In genomic region chr9:46713415-46713814, GRCm38 (mm10) we compare ENCODE assay signal across 18 mouse cellular contexts.
"Had no signal": no experiment of that assay in that cellular context is flagged by ENCODE, and none has a peak within 500 bp of the region (broad histone marks: within the 10 kb centered on the region; RNA-seq: fewer than 3 reads in every experiment).

No protein-coding gene starts in this region.

- DNase-seq: lung, adult 18-20 months; lung, embryonic 14.5 days; lung, postnatal 10 days; lung, postnatal 4 days; midbrain, embryonic 14.5 days; retina, postnatal 1 day; right cerebral cortex, postnatal 14 days; thymus, adult 18-20 months; thymus, postnatal 14 days; thymus, postnatal 36 days had no signal

- H3K27ac ChIP-seq: midbrain, embryonic 10.5 days; midbrain, embryonic 12.5 days; neural tube, embryonic 13.5 days; neural tube, embryonic 15.5 days; stomach, embryonic 15.5 days; stomach, postnatal 0 days had no signal

- H3K4me3 ChIP-seq: midbrain, embryonic 10.5 days; midbrain, embryonic 12.5 days; myocyte; neural tube, embryonic 13.5 days; neural tube, embryonic 15.5 days; stomach, embryonic 15.5 days had no signal

- ATAC-seq: midbrain, embryonic 16.5 days had no signal
